Mouse (Mus musculus) forebrain, embryonic 11.5 days (tissue): ENCODE results near the gene 9330182O14Rik. TPM values are rescaled to one million over a fixed set of nuclear protein-coding genes. Genes with fewer than 3 reads are reported as not detected.

Experiments used
- ATAC-seq: fragments of 200-750 bp; cut with Nextera tagmentation; replicated peaks from 2 replicates; pipeline ENCODE4 v1.8.0; 2017; ENCODE audit warnings: moderate TSS enrichment; ENCODE audit not compliant: low FRiP score
- DNase-seq: peaks from one replicate; pipeline ENCODE4 v3.0.0-alpha.2; 2017; ENCODE audit warnings: low spot score
- H3K27ac ChIP-seq: fragments of 300-500 bp; sonication (generic); 2 replicates; pipeline ENCODE4 v1.5.1; 2014; ENCODE audit warnings: low read depth, low read length
- H3K27me3 ChIP-seq: fragments of 300-500 bp; sonication (generic); 2 replicates; pipeline ENCODE4 v1.6.1; 2014; ENCODE audit warnings: mild to moderate bottlenecking, low read length, mixed read lengths; ENCODE audit not compliant: control insufficient read depth, insufficient read depth
- H3K36me3 ChIP-seq: fragments of 300-500 bp; sonication (generic); 2 replicates; pipeline ENCODE4 v1.6.1; 2014; ENCODE audit warnings: mild to moderate bottlenecking, low read length, moderate library complexity, mixed read lengths; ENCODE audit not compliant: control insufficient read depth, insufficient read depth
- H3K4me1 ChIP-seq: fragments of 300-500 bp; sonication (generic); replicated peaks from 2 replicates; pipeline ENCODE4 v1.6.1; 2014; ENCODE audit warnings: low read length, mixed read lengths; ENCODE audit not compliant: control insufficient read depth, insufficient read depth
- H3K4me2 ChIP-seq: fragments of 300-500 bp; sonication (generic); 2 replicates; pipeline ENCODE4 v1.6.1; 2014; ENCODE audit warnings: low read depth, mild to moderate bottlenecking, low read length, moderate library complexity, mixed read lengths; ENCODE audit not compliant: severe bottlenecking
- H3K4me3 ChIP-seq: fragments of 300-500 bp; sonication (generic); 2 replicates; pipeline ENCODE4 v1.5.1; 2014; ENCODE audit warnings: low read depth, low read length
- H3K9ac ChIP-seq: fragments of 300-500 bp; sonication (generic); 2 replicates; pipeline ENCODE4 v1.6.1; 2014; ENCODE audit warnings: low read length
- H3K9me3 ChIP-seq: fragments of 300-500 bp; sonication (generic); 2 replicates; pipeline ENCODE4 v1.6.1; 2016; ENCODE audit warnings: low read length, mixed read lengths; ENCODE audit not compliant: control insufficient read depth
- WGBS: fragments of 180-500 bp; shearing (Covaris S2); extraction: QIAGEN DNeasy Blood & Tissue Kit; methylation state at CpG from one replicate; pipeline ENCODE4 v1.1.7; 2014; 5-methylcytosine and 5-hydroxymethylcytosine counted together
- polyA plus RNA-seq: library from polyadenylated mRNA; unstranded; fragments of >200 nt; fragmentation: Nextera tagmentation; extraction: Ambion mirVana; gene quantifications from 2 replicates; pipeline ENCODE4 v1.2.1, GENCODE M21; 2014

Gene 9330182O14Rik
- not detected in 2 replicates for polyA plus RNA-seq

DNA sequence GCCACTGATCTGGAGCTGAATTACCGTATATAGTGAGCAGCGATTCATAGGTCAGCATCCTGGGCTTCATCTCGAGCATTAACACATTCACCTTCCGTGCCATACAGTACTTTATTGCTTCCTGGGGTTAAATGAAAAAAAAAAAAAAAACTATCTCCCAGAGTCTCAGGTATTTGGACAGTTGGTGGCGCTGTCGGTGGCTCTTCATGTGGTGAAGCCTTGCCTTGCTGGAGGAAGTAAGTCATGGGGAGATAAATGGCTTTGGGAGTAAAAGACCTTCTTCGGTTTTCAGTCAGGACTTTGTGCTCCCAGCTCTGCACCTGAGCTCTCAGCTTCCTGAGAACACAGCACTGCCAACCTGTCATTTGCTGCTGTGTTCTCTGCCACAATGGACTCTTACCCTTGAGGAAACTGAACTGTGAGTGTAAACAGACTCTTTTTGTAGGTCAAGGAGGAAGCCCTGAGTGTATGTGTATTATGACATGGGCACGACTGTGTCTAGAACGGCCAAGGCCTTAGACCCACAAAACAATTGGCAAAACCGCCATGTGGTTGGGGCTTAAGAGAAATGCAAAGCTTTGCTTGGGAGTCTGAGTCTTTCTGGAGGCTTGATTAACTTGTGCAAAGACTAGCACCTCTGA, at the start of gene 9330182O14Rik:
Gene 9330182O14Rik (plus strand): TSS at position 214 of the 641 bp plus-strand sequence.
- Histone ChIP-seq H3K27me3 (no peaks in the 10 kb centered on the region), H3K4me2 (no peak within 1 kb of the TSS), H3K4me1 (no peaks in the 10 kb centered on the region), H3K4me3 (no peak within 1 kb of the TSS), H3K9me3 (no peaks in the 10 kb centered on the region), H3K9ac (no peak within 1 kb of the TSS), H3K36me3 (no peaks in the 10 kb centered on the region), H3K27ac (no peak within 1 kb of the TSS)
- WGBS, result 59% methylated on average over 10 of the region's 10 CpGs
- DNase-seq (no peak), ATAC-seq (no peak)

DNA sequence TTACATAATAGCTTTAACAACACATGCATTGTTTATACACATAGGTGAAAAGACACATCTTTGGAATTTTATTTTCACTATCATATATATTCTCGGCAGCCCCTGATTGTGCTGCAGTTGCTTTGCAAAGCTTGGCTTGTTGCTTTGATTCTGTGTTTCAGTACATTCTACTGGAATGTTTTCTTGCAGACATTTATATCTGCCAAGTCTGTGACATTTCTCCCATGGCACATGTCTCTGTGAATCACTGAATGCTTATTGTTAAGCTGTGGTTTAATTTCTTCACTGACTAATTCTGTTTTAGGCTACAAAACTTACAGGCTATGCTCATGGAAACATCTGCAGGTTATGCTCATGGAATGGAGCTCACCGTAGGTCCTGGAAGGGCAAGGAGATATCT, 30.9 kb upstream of the 9330182O14Rik start:
- no peak overlapping the region for H3K4me3 ChIP-seq
- WGBS, result 92% methylated on average over 2 of the region's 2 CpGs

DNA sequence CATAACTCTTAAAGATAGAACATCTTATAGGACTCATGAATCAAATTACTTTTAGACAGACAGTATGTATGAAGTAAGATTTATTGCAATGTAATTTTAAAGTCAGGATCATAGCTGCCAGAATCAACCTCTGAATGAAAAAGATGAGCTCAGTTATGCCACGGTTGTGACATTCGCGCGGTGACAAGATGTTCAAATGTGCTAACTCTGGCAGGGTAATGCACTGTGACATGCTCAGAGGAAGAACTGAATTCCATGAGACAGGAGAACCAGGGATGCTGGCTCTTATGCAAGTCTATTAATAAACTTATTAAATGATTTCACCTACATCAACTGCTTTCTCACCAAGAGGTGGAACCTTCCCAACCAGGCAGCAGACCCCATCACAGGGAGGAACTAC, 28.5 kb upstream of the 9330182O14Rik start:
- no peak for DNase-seq
- no peak for ATAC-seq
- Histone ChIP-seq H3K4me1 (no peaks in the 10 kb centered on the region), H3K4me3 (no peak overlapping the region), H3K9me3 (no peaks in the 10 kb centered on the region), H3K36me3 (no peaks in the 10 kb centered on the region), H3K4me2 (no peak overlapping the region), H3K9ac (no peak overlapping the region), H3K27me3 (no peaks in the 10 kb centered on the region), H3K27ac (no peak overlapping the region)
- WGBS, result 92% methylated on average over 4 of the region's 4 CpGs

More for the DNA sequence above, 30.9 kb upstream of the 9330182O14Rik start:
- no peak overlapping the region for H3K4me2 ChIP-seq
- no peak overlapping the region for H3K27ac ChIP-seq
- ATAC-seq (no peak), DNase-seq (no peak)
- no peaks in the 10 kb centered on the region for H3K36me3 ChIP-seq
- no peak overlapping the region for H3K9ac ChIP-seq
- no peaks in the 10 kb centered on the region for H3K4me1 ChIP-seq
- no peaks in the 10 kb centered on the region for H3K27me3 ChIP-seq
- H3K9me3 ChIP-seq, result no peaks in the 10 kb centered on the region

DNA sequence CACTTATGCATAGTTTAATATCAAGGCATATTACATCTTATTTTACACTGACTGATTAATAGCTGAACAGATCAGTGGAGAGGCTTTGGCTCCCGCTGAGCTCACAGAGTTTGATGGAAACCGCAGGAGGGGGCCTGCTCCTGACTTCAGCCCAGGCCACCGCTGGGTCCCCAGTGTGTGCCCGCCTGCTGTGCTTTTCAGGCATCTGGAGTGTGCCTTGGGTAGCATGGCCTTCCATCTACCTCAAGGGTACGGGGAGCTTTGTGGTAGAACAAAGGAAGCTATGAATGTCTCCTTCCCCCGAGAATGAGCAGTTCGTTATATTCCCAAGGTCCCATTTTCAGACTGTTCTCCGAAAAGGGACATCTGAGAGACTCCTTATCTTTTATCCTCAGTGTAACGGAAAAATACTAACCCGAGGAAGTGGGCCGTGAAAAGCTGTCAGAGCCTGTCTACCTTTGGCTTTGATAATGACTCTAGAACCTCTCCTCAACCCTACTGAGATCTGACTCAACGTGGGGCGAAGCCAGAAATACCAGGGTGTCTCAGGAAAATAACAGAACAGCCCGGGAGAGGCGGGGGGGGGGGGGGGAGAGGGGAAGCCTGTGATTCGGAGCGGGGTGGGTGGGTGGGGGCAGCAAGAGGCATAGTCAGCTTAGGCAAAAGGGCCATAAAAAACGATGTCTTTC, 20.1 kb upstream of the 9330182O14Rik start:
- ATAC-seq, result peak; percentile 42; the same call in 1 of the 2 replicates
- 12% methylated on average over 16 of the region's 18 CpGs for whole genome bisulfite sequencing
- Histone ChIP-seq H3K9me3 (no peaks in the 10 kb centered on the region), H3K9ac (peak overlapping the region; percentile 3; the same call in 1 of the 2 replicates), H3K27me3 (no peaks in the 10 kb centered on the region), H3K4me2 (peak overlapping the region; percentile 53; the same call in 1 of the 2 replicates), H3K27ac (no peak overlapping the region), H3K4me3 (peak overlapping the region; percentile 10; the same call in 1 of the 2 replicates), H3K4me1 (peaks cover 10% of the 10 kb centered on the region; the same call in 1 of the 2 replicates), H3K36me3 (no peaks in the 10 kb centered on the region)
- DNase-seq, result no peak

DNA sequence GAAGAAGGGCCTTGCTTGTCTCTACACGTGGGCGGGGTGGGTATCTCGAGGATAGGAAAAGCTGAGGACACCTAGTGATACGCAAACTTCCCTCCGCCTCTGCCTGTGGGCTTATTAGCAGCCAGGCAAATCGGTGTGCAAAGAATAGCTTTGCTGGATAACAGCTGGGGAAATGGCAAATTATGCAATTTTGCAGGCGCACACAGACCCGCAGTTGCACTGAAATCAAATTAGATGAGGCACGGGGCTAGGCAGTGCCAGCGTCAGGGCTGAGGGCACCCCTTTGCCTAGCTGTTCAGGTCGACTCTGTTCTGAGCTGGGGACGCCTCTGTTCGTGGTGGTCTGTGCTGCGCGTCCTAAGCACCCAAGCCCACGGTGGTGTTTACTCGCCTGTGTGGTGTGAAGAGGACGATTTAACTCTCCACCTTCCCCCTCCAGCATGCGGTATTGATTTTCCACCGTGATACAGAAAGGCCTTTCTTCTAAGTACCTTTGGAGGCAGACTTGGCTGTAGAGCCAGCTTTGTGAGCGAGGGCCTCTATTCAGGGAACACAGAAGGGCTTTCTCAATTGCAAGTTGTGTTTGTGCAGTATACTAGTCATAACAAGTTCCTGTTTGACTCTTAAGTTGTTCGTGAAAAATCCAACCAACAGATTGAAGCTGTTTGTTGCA, 19.4 kb upstream of the 9330182O14Rik start:
- H3K4me1 ChIP-seq, result peaks cover 10% of the 10 kb centered on the region; the same call in 1 of the 2 replicates
- WGBS, result 13% methylated on average over 22 of the region's 22 CpGs
- peak overlapping the region; percentile 3; the same call in 1 of the 2 replicates for H3K9ac ChIP-seq
- DNase-seq (peak; percentile 63), ATAC-seq (peak; percentile 83)
- no peaks in the 10 kb centered on the region for H3K27me3 ChIP-seq
- H3K4me3 ChIP-seq, result peak overlapping the region; percentile 10
- peak overlapping the region; percentile 53 for H3K4me2 ChIP-seq
- H3K27ac ChIP-seq, result peak overlapping the region; percentile 14
- H3K9me3 ChIP-seq, result no peaks in the 10 kb centered on the region
- no peaks in the 10 kb centered on the region for H3K36me3 ChIP-seq

DNA sequence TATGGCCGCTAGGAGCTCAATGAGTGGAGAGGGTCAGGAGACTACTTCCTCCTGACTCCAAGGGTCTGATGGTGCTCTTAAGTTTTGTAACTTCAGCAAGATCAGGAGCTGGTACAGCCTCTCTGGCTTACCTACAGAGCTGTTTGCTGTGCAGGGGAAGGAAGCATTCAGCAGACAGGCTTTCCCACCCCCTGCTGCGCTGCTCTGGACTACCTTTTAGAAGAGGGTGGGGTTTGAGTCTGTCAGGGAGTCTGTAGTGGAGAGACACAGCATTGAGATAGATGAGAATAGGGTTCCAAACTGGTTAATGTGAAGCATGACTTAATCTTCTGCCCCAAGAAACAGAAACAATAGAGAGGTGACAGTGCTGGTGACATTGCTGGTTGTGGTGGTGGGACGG, 17.8 kb upstream of the 9330182O14Rik start:
- Histone ChIP-seq H3K4me3 (no peak overlapping the region), H3K4me1 (peaks cover 10% of the 10 kb centered on the region; the same call in 1 of the 2 replicates), H3K36me3 (no peaks in the 10 kb centered on the region), H3K27ac (no peak overlapping the region), H3K9ac (no peak overlapping the region), H3K9me3 (no peaks in the 10 kb centered on the region), H3K4me2 (no peak overlapping the region), H3K27me3 (no peaks in the 10 kb centered on the region)
- WGBS, result 76% methylated on average over 3 of the region's 3 CpGs
- DNase-seq (no peak), ATAC-seq (no peak)

DNA sequence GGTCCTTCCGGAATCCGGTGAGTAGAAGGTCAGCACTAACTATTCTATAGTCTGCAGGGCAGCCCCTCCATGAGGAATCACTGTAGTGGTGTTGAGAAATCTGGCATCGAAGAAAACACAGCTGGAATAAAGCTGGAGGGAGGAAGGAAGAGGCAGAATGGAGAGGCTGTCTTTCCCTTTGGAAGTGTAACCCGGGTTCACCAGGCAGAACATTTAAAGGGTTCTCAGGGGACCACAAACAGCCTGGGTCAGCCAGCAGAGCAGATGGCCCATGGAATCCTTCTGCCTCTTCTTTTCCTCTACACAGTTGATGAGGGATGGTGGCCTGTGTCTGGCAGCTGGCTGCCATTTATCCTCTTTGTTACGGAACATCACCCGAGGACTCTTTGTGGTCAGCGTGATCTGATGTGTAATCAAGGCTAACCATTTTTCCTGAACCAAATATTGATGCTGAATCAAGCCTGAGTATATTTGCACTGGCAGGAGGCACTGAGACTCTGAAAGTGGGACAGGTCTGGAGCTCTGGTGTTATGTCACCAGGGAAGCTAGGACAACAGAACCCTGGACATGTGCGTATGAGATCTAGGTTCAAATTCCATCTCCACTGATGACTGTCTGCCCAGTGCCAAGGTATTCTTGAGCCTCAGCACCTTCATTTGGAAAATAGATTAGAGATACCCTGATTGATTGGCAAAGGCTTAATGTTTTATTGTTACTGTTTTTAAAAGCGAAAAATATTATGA, 9.8 kb upstream of the 9330182O14Rik start:
- Histone ChIP-seq H3K9ac (no peak overlapping the region), H3K4me3 (no peak overlapping the region), H3K4me1 (no peaks in the 10 kb centered on the region), H3K9me3 (no peaks in the 10 kb centered on the region), H3K27ac (no peak overlapping the region), H3K4me2 (no peak overlapping the region), H3K36me3 (no peaks in the 10 kb centered on the region), H3K27me3 (no peaks in the 10 kb centered on the region)
- no peak for DNase-seq
- ATAC-seq, result no peak
- WGBS, result 88% methylated on average over 9 of the region's 9 CpGs

DNA sequence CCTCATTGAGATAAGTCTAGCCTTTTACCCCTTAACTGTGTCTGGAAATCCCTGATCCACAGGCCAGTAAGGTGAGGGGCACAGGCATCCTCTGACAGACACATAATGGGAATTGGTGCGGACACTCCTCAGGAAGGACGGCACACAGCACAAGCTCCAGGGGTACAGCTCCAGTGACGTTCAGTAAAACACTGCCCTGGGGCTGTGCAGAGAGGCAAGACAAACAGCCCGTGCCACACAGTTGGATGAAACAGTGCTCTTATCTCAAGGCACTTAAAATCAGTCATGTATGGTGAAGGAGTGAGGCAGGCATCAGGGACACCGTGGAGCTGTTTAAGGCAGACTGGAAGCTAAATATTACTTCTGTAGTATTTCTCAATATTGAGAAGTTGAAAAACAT, 4.7 kb upstream of the 9330182O14Rik start:
- no peak overlapping the region for H3K4me3 ChIP-seq
- WGBS, result 64% methylated on average over 5 of the region's 5 CpGs
- H3K4me1 ChIP-seq, result no peaks in the 10 kb centered on the region
- H3K9ac ChIP-seq, result no peak overlapping the region
- no peak overlapping the region for H3K27ac ChIP-seq
- no peaks in the 10 kb centered on the region for H3K27me3 ChIP-seq
- H3K4me2 ChIP-seq, result no peak overlapping the region
- H3K36me3 ChIP-seq, result no peaks in the 10 kb centered on the region
- ATAC-seq (no peak), DNase-seq (no peak)
- no peaks in the 10 kb centered on the region for H3K9me3 ChIP-seq
